Mouse (Mus musculus): ENCODE data around the gene Ube2l6. TPM values are rescaled to one million over a fixed set of nuclear protein-coding genes. Genes with fewer than 3 reads are reported as not detected.

The Ube2l6 gene
- polyA plus RNA-seq, 1 experiment from 2014 or later: 19.5 TPM

- Histone ChIP-seq H3K36me3 (ENCODE audit: control insufficient read depth, insufficient read depth, low read length) (no peaks in the 10 kb centered on the region), H3K9me3 (ENCODE audit: control insufficient read depth, low read length) (no peaks in the 10 kb centered on the region), H3K4me2 (ENCODE audit: low read length) (no peak overlapping the region), H3K27me3 (ENCODE audit: control insufficient read depth, insufficient read depth, low read length) (no peaks in the 10 kb centered on the region), H3K4me3 (replicated peaks; ENCODE audit: low read depth, low read length) (no peak overlapping the region), H3K4me1 (ENCODE audit: control insufficient read depth, insufficient read depth, low read length) (no peaks in the 10 kb centered on the region), H3K9ac (replicated peaks; ENCODE audit: low read length) (no peak overlapping the region), H3K27ac (replicated peaks; ENCODE audit: low read depth, low read length) (no peak overlapping the region)
- no peak for DNase-seq
- ATAC-seq (ENCODE audit: low FRiP score, low TSS enrichment): no peak
- whole genome bisulfite sequencing: 70% methylated on average over 6 of the region's 6 CpGs
These were observed 14.0 kb downstream of the Ube2l6 start for GRCm38 (mm10) chr2:84812676-84813075.

DNA sequence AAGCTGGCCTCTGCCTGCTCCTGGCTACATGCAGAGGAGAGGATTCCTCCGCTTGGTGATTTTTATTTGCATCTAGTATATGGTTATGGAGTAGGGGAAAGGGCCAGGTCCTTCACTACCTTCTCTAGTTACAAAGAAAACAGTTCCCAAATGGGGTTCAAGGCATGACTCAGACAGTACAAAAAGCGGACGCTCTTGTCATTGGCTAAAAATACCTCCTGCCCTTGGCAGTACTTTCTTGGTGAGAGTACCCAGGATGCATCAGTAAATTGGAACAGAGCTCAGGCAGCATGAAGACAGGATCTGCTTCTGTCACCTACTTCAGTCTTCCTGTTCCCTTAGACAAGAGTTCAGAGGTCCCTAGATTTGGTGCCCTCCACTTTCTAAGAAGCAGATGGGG lies 21.2 kb downstream of the Ube2l6 start:
- no peak overlapping the region for H3K27ac ChIP-seq (replicated peaks; ENCODE audit: low read depth, low read length)
- ATAC-seq (ENCODE audit: low FRiP score, low TSS enrichment): no peak
- 76% methylated on average over 3 of the region's 3 CpGs for WGBS

DNA sequence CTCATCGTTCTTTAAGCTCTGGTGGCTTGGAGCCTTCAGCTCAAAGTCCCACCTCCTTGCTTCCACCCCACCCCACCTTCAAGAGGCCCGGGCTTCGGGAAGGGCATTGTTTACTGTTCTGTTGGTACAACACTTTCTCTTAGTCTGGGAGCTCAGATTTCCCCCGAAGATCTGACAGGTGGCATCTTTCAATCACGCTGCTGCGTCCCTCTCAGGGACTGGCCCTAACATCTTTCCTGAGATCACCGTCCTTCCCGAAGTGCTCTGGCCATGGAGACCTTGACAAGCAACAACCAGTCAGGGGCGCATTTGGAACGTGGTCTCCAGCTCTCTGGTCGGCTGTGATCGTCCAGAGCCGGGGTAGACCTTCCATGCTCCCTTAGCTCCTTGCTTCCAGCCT lies 23.9 kb downstream of the Ube2l6 start, which contains the start of gene Smtnl1:
Gene Smtnl1, minus strand, starts transcription at position 101 of the 400 bp plus-strand sequence.
- DNase-seq (no peak), ATAC-seq (ENCODE audit: low FRiP score, low TSS enrichment) (no peak)
- Histone ChIP-seq H3K27ac (replicated peaks; ENCODE audit: low read depth, low read length) (no peak within 1 kb of the TSS), H3K36me3 (ENCODE audit: control insufficient read depth, insufficient read depth, low read length) (no peaks in the 10 kb centered on the region), H3K27me3 (ENCODE audit: control insufficient read depth, insufficient read depth, low read length) (peaks cover 4% of the 10 kb centered on the region; the same call in 1 of the 2 replicates), H3K4me2 (ENCODE audit: low read length) (no peak within 1 kb of the TSS), H3K4me1 (ENCODE audit: control insufficient read depth, insufficient read depth, low read length) (peaks cover 1% of the 10 kb centered on the region), H3K9ac (replicated peaks; ENCODE audit: low read length) (no peak within 1 kb of the TSS), H3K4me3 (replicated peaks; ENCODE audit: low read depth, low read length) (no peak within 1 kb of the TSS), H3K9me3 (ENCODE audit: control insufficient read depth, low read length) (no peaks in the 10 kb centered on the region)
- WGBS: 69% methylated on average over 13 of the region's 13 CpGs

More for the DNA sequence above, 21.2 kb downstream of the Ube2l6 start:
- no peaks in the 10 kb centered on the region for H3K36me3 ChIP-seq (ENCODE audit: control insufficient read depth, insufficient read depth, low read length)
- no peak overlapping the region for H3K4me2 ChIP-seq (ENCODE audit: low read length)
- H3K4me1 ChIP-seq (ENCODE audit: control insufficient read depth, insufficient read depth, low read length): no peaks in the 10 kb centered on the region
- no peak overlapping the region for H3K9ac ChIP-seq (replicated peaks; ENCODE audit: low read length)
- H3K9me3 ChIP-seq (ENCODE audit: control insufficient read depth, low read length): no peaks in the 10 kb centered on the region
- no peak overlapping the region for H3K4me3 ChIP-seq (replicated peaks; ENCODE audit: low read depth, low read length)
- DNase-seq: no peak
- peaks cover 4% of the 10 kb centered on the region; the same call in 1 of the 2 replicates for H3K27me3 ChIP-seq (ENCODE audit: control insufficient read depth, insufficient read depth, low read length)

DNA sequence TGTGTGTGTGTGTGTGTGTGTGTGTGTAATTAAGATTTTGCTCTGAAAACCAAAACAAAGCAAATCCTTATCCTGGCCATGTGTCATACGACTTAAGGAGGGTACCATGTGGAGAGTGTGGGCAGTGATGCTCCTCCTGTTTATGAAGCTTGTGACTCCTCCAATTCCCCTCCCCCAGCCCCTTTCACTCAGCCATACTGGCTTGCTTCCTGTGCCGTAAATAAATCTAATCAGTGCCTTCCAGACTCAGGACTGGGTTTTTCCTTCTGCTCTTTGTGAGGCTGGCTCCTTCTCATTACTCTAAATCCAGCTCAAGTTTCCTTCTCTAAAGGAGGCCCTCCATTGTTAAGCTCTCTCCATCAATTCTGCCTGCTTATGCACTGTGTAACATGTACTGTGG lies 24.6 kb downstream of the Ube2l6 start:
- H3K36me3 ChIP-seq (ENCODE audit: control insufficient read depth, insufficient read depth, low read length): no peaks in the 10 kb centered on the region
- no peak overlapping the region for H3K27ac ChIP-seq (replicated peaks; ENCODE audit: low read depth, low read length)
- no peaks in the 10 kb centered on the region for H3K9me3 ChIP-seq (ENCODE audit: control insufficient read depth, low read length)
- no peak overlapping the region for H3K4me2 ChIP-seq (ENCODE audit: low read length)
- no peak overlapping the region for H3K9ac ChIP-seq (replicated peaks; ENCODE audit: low read length)
- 62% methylated on average over 2 of the region's 2 CpGs for WGBS
- no peak overlapping the region for H3K4me3 ChIP-seq (replicated peaks; ENCODE audit: low read depth, low read length)
- ATAC-seq (ENCODE audit: low FRiP score, low TSS enrichment) (no peak), DNase-seq (no peak)
- H3K4me1 ChIP-seq (ENCODE audit: control insufficient read depth, insufficient read depth, low read length): peaks cover 7% of the 10 kb centered on the region
- peaks cover 4% of the 10 kb centered on the region; the same call in 1 of the 2 replicates for H3K27me3 ChIP-seq (ENCODE audit: control insufficient read depth, insufficient read depth, low read length)

DNA sequence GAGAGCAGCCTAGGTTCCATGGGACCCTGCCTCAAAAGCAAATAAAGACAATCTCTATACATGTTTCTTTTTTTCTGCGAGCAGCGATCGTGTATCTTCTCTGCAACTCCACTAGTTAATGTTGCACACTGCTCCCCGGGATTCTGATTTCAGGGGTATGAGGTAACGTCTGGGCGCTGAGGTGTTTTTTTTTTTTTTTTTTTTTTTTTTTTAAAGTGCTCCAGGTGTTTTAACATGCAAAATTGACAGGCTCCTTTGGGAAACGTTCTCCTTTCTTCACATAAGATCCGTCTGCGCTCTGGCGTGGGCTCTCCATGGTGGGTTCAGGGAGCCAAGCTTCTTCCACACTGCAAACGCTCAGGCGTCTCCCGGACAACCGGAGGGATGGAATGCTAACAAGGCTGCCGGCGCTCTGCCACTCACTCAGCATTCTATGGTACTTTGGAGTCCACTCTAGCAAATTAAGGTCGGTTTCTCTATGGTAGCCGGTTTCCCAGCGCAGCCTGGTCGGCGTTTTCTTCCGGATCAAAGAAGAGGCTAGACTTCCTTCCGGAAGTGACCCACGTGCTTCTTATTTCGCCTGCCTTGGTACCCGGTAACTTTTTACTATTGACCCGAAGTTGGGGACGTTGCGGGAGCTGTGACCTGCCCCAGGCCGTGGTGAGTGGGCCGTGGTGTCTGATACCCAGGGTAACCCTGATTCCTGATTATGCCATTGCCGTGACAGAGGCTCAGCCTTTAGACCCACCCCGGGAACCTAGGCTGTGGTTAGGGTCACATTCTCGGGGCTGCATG lies 28.1 kb downstream of the Ube2l6 start, which contains the start of gene Timm10:
Gene Timm10, plus strand, starts transcription at position 510 of the 795 bp plus-strand sequence.
- Histone ChIP-seq H3K9ac (replicated peaks; ENCODE audit: low read length) (peak within 1 kb of the TSS; percentile 66), H3K27ac (replicated peaks; ENCODE audit: low read depth, low read length) (peak within 1 kb of the TSS; percentile 20; the same call in 1 of the 2 replicates), H3K9me3 (ENCODE audit: control insufficient read depth, low read length) (no peaks in the 10 kb centered on the region), H3K27me3 (ENCODE audit: control insufficient read depth, insufficient read depth, low read length) (no peaks in the 10 kb centered on the region), H3K4me3 (replicated peaks; ENCODE audit: low read depth, low read length) (peak within 1 kb of the TSS; percentile 84), H3K4me1 (ENCODE audit: control insufficient read depth, insufficient read depth, low read length) (peaks cover 7% of the 10 kb centered on the region), H3K4me2 (ENCODE audit: low read length) (peak within 1 kb of the TSS; percentile 100), H3K36me3 (ENCODE audit: control insufficient read depth, insufficient read depth, low read length) (peaks cover 11% of the 10 kb centered on the region)
- DNase-seq (peak; percentile 96), ATAC-seq (ENCODE audit: low FRiP score, low TSS enrichment) (peak; percentile 91)
- under 1% methylated on average over 34 of the region's 34 CpGs for WGBS

DNA sequence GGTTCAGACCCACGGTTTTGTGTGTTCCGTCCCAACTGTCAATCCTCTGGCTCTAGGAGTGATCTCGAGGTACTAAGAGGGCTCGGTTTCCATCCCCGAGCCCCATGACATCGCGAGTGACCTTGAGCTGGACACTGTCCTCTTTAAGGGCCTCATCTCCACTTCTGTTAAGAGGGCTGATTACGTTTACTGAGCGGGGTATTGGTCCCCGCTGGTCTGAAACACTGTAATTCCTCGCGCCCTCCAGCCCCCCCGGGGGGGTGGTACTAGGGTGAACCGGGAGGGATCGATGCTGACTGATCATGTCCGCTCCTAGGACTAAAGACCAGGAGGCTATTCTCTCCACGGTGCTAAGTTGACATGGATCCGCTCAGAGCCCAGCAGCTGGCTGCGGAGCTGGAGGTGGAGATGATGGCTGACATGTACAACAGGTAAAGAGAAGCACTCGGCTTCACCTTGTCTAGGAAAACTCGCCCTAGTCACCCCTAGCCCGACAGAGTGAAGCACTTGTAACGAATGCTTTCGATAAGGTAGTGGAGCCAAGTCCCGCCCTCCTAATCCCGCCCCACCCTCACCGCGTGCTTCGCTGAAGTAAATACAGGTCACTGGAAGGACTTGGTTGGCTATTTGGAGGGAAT lies 28.8 kb downstream of the Ube2l6 start:
- WGBS: 1% methylated on average over 29 of the region's 29 CpGs
- H3K27ac ChIP-seq (replicated peaks; ENCODE audit: low read depth, low read length): 0 out of 2 replicates have a peak overlapping the region, but pooled peaks have one; percentile 20

GRCm38 (mm10) chr2:84831666-84832391 lies 33.2 kb downstream of the Ube2l6 start:
- Histone ChIP-seq H3K36me3 (ENCODE audit: control insufficient read depth, insufficient read depth, low read length) (peaks cover 11% of the 10 kb centered on the region), H3K4me3 (replicated peaks; ENCODE audit: low read depth, low read length) (no peak overlapping the region), H3K4me1 (ENCODE audit: control insufficient read depth, insufficient read depth, low read length) (peaks cover 7% of the 10 kb centered on the region), H3K27me3 (ENCODE audit: control insufficient read depth, insufficient read depth, low read length) (no peaks in the 10 kb centered on the region), H3K4me2 (ENCODE audit: low read length) (no peak overlapping the region), H3K9me3 (ENCODE audit: control insufficient read depth, low read length) (no peaks in the 10 kb centered on the region), H3K9ac (replicated peaks; ENCODE audit: low read length) (no peak overlapping the region), H3K27ac (replicated peaks; ENCODE audit: low read depth, low read length) (no peak overlapping the region)
- DNase-seq: peak; percentile 95
- WGBS: 37% methylated on average over 10 of the region's 10 CpGs
- peak; percentile 61; the same call in 1 of the 2 replicates for ATAC-seq (ENCODE audit: low FRiP score, low TSS enrichment)

More for the DNA sequence above, 28.8 kb downstream of the Ube2l6 start:
- peaks cover 7% of the 10 kb centered on the region for H3K4me1 ChIP-seq (ENCODE audit: control insufficient read depth, insufficient read depth, low read length)
- peak overlapping the region; percentile 100 for H3K4me2 ChIP-seq (ENCODE audit: low read length)
- ATAC-seq (ENCODE audit: low FRiP score, low TSS enrichment) (peak; percentile 46), DNase-seq (no peak)
- peaks cover 11% of the 10 kb centered on the region for H3K36me3 ChIP-seq (ENCODE audit: control insufficient read depth, insufficient read depth, low read length)
- H3K9ac ChIP-seq (replicated peaks; ENCODE audit: low read length): peak overlapping the region; percentile 66
- no peaks in the 10 kb centered on the region for H3K9me3 ChIP-seq (ENCODE audit: control insufficient read depth, low read length)
- no peaks in the 10 kb centered on the region for H3K27me3 ChIP-seq (ENCODE audit: control insufficient read depth, insufficient read depth, low read length)
- H3K4me3 ChIP-seq (replicated peaks; ENCODE audit: low read depth, low read length): peak overlapping the region; percentile 84

DNA sequence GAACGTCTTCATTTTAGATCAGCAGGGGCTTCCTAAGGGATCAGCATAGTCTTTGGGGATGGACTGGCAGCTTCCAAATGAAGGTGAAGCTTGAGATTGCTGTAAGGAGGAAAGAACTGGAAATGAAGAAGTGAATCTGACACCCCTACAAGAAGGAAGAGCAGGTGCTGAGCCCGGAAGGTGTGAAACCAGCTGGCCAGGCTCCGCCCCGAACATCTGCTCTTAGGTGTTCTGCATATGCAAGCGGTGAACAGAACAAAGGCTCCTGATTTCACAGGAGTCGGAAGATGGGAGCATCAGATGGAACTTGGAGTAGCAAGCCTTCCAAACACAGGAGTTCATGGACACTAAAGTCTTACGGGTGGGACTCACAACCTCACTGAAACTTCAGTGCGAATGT lies 38.5 kb downstream of the Ube2l6 start:
- no peak overlapping the region for H3K4me3 ChIP-seq (replicated peaks; ENCODE audit: low read depth, low read length)
- no peaks in the 10 kb centered on the region for H3K9me3 ChIP-seq (ENCODE audit: control insufficient read depth, low read length)
- 69% methylated on average over 8 of the region's 8 CpGs for WGBS
- no peak overlapping the region for H3K4me2 ChIP-seq (ENCODE audit: low read length)
- no peaks in the 10 kb centered on the region for H3K36me3 ChIP-seq (ENCODE audit: control insufficient read depth, insufficient read depth, low read length)
- no peak overlapping the region for H3K9ac ChIP-seq (replicated peaks; ENCODE audit: low read length)
- no peak for DNase-seq
- H3K27me3 ChIP-seq (ENCODE audit: control insufficient read depth, insufficient read depth, low read length): peaks cover 44% of the 10 kb centered on the region
- H3K27ac ChIP-seq (replicated peaks; ENCODE audit: low read depth, low read length): no peak overlapping the region
- no peak for ATAC-seq (ENCODE audit: low FRiP score, low TSS enrichment)
- H3K4me1 ChIP-seq (ENCODE audit: control insufficient read depth, insufficient read depth, low read length): peaks cover 14% of the 10 kb centered on the region
